Mouse (Mus musculus) embryonic facial prominence, embryonic 14.5 days (tissue): ENCODE data around the gene Itpk1. TPM values are rescaled to one million over a fixed set of nuclear protein-coding genes. Genes with fewer than 3 reads are reported as not detected.
A peak's percentile ranks its signal among the peaks of the same experiment; 100 is the strongest.

Source experiments
- ATAC-seq: fragments of 200-750 bp; cut with Nextera tagmentation; 2 replicates; pipeline ENCODE4 v1.8.0; 2017; ENCODE audit warnings: low read depth, moderate number of reproducible peaks, moderate TSS enrichment
- DNase-seq: peaks from one replicate; pipeline ENCODE4 v3.0.0-alpha.2; 2015; ENCODE audit warnings: low spot score
- H3K27ac ChIP-seq: fragments of 300-500 bp; sonication (generic); replicated peaks from 2 replicates; pipeline ENCODE4 v1.5.1; 2014; ENCODE audit warnings: low read depth, mild to moderate bottlenecking, low read length, moderate library complexity
- H3K27me3 ChIP-seq: fragments of 300-500 bp; sonication (generic); replicated peaks from 2 replicates; pipeline ENCODE4 v1.6.1; 2014; ENCODE audit warnings: low read length; ENCODE audit not compliant: control insufficient read depth, insufficient read depth
- H3K36me3 ChIP-seq: fragments of 300-500 bp; sonication (generic); 2 replicates; pipeline ENCODE4 v1.6.1; 2014; ENCODE audit warnings: low read length, mixed read lengths; ENCODE audit not compliant: control insufficient read depth, insufficient read depth
- H3K4me1 ChIP-seq: fragments of 300-500 bp; sonication (generic); 2 replicates; pipeline ENCODE4 v1.6.1; 2014; ENCODE audit warnings: antibody characterized with exemption, low read length; ENCODE audit not compliant: control insufficient read depth, insufficient read depth
- H3K4me2 ChIP-seq: fragments of 300-500 bp; sonication (generic); 2 replicates; pipeline ENCODE4 v1.6.1; 2014; ENCODE audit warnings: low read depth, mild to moderate bottlenecking, low read length, moderate library complexity, mixed read lengths
- H3K4me3 ChIP-seq: fragments of 300-500 bp; sonication (generic); 2 replicates; pipeline ENCODE4 v1.5.1; 2014; ENCODE audit warnings: low read depth, mild to moderate bottlenecking, low read length
- H3K9ac ChIP-seq: fragments of 300-500 bp; sonication (generic); 2 replicates; pipeline ENCODE4 v1.6.1; 2014; ENCODE audit warnings: low read depth, mild to moderate bottlenecking, low read length, moderate library complexity, mixed read lengths
- H3K9me3 ChIP-seq: fragments of 300-500 bp; sonication (generic); 2 replicates; pipeline ENCODE4 v1.6.1; 2016; ENCODE audit warnings: low read length; ENCODE audit not compliant: control insufficient read depth
- WGBS: fragments of 180-500 bp; shearing (Covaris S2); extraction: QIAGEN DNeasy Blood & Tissue Kit; methylation state at CpG from one replicate; pipeline ENCODE4 v1.1.7; 2014; 5-methylcytosine and 5-hydroxymethylcytosine counted together
- polyA plus RNA-seq: library from polyadenylated mRNA; unstranded; fragments of >200 nt; fragmentation: Nextera tagmentation; extraction: Ambion mirVana; gene quantifications from 2 replicates; pipeline ENCODE4 v1.2.1, GENCODE M21; 2014

The Itpk1 gene
- polyA plus RNA-seq, 1 experiment from 2014 or later: 9.6 TPM

DNA sequence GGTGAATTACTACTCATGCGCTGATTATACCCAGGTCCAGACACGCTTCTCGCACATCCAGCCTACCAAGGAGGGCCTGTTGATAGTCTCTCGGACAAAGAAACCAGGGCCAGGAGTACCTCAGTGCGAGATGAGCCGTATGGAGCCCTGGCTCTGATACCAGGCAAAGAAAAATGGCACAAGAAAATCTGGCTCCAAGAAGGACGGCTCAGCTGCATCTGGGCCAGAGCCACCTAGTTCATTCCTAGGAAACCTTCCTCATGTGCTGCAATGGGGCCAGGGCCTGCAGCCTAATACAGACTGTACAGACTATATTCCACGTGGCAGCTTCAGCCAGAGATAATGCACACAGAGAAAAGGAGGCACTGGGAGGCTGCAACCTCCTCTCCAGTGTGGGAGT, 93.8 kb downstream of the Itpk1 start:
- H3K4me1 ChIP-seq: peaks cover 4% of the 10 kb centered on the region; the same call in 1 of the 2 replicates
- no peaks in the 10 kb centered on the region for H3K36me3 ChIP-seq
- 94% methylated on average over 8 of the region's 8 CpGs for WGBS
- no peak overlapping the region for H3K4me3 ChIP-seq
- no peak overlapping the region for H3K9ac ChIP-seq
- H3K27me3 ChIP-seq: no peaks in the 10 kb centered on the region
- H3K4me2 ChIP-seq: no peak overlapping the region
- H3K9me3 ChIP-seq: no peaks in the 10 kb centered on the region
- H3K27ac ChIP-seq: no peak overlapping the region
- ATAC-seq (no peak), DNase-seq (no peak)

DNA sequence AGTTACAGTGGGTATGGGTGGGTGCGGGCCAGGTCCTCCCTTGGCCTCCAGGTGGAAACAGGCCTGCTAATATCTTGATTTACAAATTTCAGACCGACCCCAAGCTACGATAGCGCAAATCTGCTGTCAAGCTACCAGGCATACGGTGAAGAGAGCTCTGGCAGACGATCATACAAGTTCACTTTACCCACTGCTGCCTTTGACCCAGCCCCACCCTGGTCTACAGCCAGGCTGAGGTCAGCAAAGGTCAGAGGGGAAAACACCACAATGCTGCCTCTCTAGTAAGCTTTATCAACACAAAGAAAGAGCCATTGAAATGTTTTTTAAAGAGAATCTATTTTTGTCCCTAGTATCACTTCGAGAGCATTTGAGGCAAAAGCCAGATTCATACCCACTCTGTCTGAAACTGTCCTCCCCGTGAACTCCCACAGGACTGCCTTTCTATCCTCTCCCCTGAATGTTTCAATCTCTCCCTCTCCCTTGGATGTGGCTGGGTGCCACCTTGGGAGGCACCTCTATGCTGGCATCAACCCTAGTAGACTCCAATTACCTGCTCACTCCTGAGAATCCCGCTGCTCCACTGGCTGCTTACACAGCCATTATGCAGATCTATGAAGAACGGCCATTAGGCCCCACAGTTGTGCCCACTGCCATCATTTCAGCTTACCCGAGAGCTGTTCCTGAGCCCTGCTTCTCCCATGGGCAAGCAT, 96.8 kb downstream of the Itpk1 start:
- Histone ChIP-seq H3K4me2 (no peak overlapping the region), H3K27ac (no peak overlapping the region), H3K36me3 (no peaks in the 10 kb centered on the region), H3K27me3 (no peaks in the 10 kb centered on the region), H3K4me1 (no peaks in the 10 kb centered on the region; the same call in 1 of the 2 replicates), H3K4me3 (no peak overlapping the region), H3K9ac (no peak overlapping the region), H3K9me3 (no peaks in the 10 kb centered on the region)
- ATAC-seq (no peak), DNase-seq (no peak)
- WGBS: 76% methylated on average over 11 of the region's 11 CpGs

DNA sequence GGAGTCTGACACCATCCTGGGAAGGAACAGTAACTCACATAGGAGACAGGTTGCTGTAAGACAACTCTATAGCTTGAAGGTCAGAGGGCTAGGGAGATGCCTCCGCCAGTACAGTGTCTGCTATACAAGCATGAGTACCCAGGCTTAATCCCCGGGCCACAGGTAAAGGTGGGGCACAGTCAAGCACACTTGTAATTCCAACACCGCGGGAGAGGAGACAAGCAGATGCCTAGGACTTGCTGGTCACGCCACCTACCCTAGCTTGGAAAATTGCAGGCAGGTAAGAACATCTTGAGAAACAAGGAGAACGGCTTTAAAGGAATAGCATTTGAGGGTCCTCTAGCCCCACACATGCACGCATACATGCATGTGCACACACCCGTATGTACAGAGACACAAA, 97.7 kb downstream of the Itpk1 start:
- Histone ChIP-seq H3K27ac (no peak overlapping the region), H3K27me3 (no peaks in the 10 kb centered on the region), H3K4me1 (peaks cover 5% of the 10 kb centered on the region), H3K36me3 (no peaks in the 10 kb centered on the region), H3K9ac (no peak overlapping the region), H3K9me3 (no peaks in the 10 kb centered on the region), H3K4me2 (no peak overlapping the region), H3K4me3 (no peak overlapping the region)
- DNase-seq (no peak), ATAC-seq (no peak)
- WGBS: 93% methylated on average over 8 of the region's 8 CpGs

DNA sequence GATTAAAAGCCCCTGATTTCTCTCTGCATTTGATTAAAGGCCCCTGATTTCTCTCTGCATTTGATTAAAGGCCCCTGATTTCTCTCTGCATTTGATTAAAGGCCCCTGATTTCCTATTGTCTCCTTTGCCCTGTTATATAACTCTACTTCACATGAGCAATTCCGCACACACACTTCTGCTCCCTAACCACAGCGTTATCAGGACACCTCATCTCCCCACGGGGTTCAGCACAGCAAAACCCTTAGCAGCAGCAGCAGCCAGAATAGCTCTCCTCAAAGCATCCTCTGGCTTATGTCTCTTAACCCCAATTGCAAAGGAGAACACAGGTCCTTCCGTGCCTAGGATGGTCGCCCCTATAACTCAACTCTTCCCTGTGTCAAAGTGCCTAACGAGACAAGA, 99.1 kb downstream of the Itpk1 start:
- peaks cover 19% of the 10 kb centered on the region for H3K4me1 ChIP-seq
- no peak overlapping the region for H3K27ac ChIP-seq
- H3K36me3 ChIP-seq: no peaks in the 10 kb centered on the region
- no peak for DNase-seq
- H3K4me2 ChIP-seq: no peak overlapping the region
- H3K27me3 ChIP-seq: no peaks in the 10 kb centered on the region
- H3K4me3 ChIP-seq: no peak overlapping the region
- no peaks in the 10 kb centered on the region for H3K9me3 ChIP-seq
- WGBS: 71% methylated on average over 6 of the region's 6 CpGs
- no peak for ATAC-seq
- H3K9ac ChIP-seq: no peak overlapping the region

DNA sequence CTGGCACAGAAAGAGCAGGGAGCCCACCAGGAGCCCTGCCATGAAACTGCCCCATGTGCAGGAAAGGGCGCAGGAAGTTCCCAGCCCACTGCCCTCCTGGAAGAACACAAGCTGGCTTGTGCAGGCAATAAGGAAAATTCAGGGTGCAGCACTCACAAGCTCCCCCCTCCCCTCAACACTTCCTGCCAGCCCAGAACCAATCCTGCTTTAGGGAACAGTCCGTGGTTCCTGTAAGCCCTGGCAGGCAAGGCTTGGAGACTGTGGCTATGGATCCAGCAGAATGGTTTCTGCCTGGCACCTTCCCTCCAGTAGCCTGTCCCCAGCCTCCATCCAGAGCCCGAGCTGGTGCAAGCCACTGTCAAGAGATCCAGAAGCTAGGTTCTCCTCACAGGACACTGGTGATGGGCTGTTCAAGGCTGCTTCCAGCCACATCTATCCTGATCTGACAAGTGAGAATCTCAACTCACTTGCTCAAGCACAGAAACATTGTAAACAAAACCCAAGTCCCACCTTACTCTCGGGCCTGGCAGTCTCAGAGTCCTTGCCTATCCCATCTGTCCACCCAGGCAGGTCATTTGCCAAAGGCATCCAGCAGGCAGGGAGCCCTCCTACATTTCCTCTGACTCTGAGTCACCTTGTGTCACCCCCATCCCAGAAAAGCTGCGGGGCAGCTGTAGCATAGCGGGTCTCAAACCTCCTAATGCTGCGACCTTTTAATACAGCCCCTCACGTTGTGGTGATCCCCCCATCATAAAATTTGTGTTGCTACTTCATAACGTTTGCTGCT, 102.3 kb downstream of the Itpk1 start:
- peak; percentile 40 for DNase-seq
- H3K4me1 ChIP-seq: peaks cover 32% of the 10 kb centered on the region
- peak overlapping the region; percentile 49 for H3K27ac ChIP-seq
- peaks cover 3% of the 10 kb centered on the region; the same call in 1 of the 2 replicates for H3K36me3 ChIP-seq
- no peak overlapping the region for H3K4me2 ChIP-seq
- peak; percentile 30; the same call in 1 of the 2 replicates for ATAC-seq
- peaks cover 7% of the 10 kb centered on the region for H3K9me3 ChIP-seq
- no peak overlapping the region for H3K4me3 ChIP-seq
- 67% methylated on average over 9 of the region's 9 CpGs for WGBS
- H3K27me3 ChIP-seq: no peaks in the 10 kb centered on the region
- H3K9ac ChIP-seq: no peak overlapping the region

DNA sequence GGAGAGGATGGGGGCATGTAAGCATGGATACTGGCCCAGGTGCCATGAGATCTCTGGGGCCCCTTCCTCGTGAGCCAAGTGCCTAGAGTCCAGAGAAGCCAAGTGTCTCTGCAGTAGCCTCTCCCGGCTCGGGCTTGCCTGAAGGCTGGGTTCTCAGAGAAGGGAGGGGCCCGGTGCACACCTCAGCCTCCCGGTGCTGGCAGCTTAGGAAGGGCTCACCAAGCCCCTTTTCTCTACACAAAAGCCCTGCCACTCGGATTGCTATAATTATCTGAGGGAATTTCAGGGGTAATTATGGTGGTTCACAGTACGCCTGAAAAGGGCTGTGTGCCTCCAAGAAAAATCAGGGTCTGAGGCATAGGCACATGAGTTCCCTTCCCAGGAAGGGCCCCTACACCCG, 102.9 kb downstream of the Itpk1 start:
- peak overlapping the region; percentile 46 for H3K27ac ChIP-seq
- DNase-seq (peak; percentile 35), ATAC-seq (peak; percentile 66; the same call in 1 of the 2 replicates)
- WGBS: 30% methylated on average over 8 of the region's 8 CpGs
- peaks cover 7% of the 10 kb centered on the region for H3K9me3 ChIP-seq
- H3K9ac ChIP-seq: no peak overlapping the region
- no peak overlapping the region for H3K4me2 ChIP-seq
- H3K4me1 ChIP-seq: peaks cover 32% of the 10 kb centered on the region
- no peak overlapping the region for H3K4me3 ChIP-seq
- peaks cover 3% of the 10 kb centered on the region; the same call in 1 of the 2 replicates for H3K36me3 ChIP-seq
- no peaks in the 10 kb centered on the region for H3K27me3 ChIP-seq

DNA sequence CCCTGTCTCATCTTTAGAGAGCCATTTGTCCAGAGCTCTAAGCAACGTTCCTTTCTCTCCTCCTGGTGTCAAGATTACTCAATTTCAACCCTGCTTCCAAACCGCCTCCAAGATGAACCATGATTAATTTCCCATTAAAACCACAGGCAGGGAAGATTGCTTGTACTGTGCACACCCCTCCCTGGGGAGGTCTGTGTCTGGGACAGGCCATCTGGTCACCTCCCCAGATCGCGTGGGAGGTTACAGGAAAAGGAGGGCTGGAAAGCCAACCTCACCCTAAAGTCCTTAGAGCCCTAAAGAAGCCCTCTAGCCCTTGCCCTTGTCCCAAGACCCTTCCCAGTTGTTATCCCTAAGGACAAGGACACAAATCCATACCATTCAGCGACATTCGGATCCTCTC, 104.4 kb downstream of the Itpk1 start:
- H3K4me1 ChIP-seq: peaks cover 32% of the 10 kb centered on the region

DNA sequence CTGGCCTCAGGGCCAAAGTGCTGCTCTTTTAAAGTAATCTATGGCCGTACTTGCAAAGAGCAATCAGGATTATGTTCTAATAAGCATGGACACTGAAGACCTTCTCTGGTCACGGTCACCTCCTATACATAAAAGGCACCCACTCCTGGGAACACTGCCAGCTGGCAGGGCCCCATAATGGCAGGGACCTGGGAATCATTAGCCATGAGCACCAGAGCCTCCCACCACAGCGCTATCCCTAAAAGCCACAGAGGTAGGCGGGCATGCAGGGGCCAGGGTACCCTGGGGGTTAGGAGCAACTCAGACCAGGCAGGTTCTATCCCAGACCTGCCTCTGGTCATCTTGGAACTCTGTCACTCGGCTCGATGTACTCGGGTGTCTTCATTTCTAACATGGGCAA, 104.9 kb downstream of the Itpk1 start:
- DNase-seq (no peak), ATAC-seq (no peak)
- 64% methylated on average over 7 of the region's 7 CpGs for WGBS
- Histone ChIP-seq H3K27ac (no peak overlapping the region), H3K4me2 (no peak overlapping the region), H3K36me3 (peaks cover 3% of the 10 kb centered on the region; the same call in 1 of the 2 replicates), H3K4me1 (peaks cover 32% of the 10 kb centered on the region), H3K9me3 (peaks cover 7% of the 10 kb centered on the region), H3K9ac (no peak overlapping the region), H3K4me3 (no peak overlapping the region), H3K27me3 (no peaks in the 10 kb centered on the region)

More for the DNA sequence above, 104.4 kb downstream of the Itpk1 start:
- ATAC-seq (no peak), DNase-seq (no peak)
- Histone ChIP-seq H3K9ac (no peak overlapping the region), H3K4me2 (no peak overlapping the region), H3K27me3 (no peaks in the 10 kb centered on the region), H3K9me3 (peaks cover 7% of the 10 kb centered on the region), H3K27ac (no peak overlapping the region), H3K4me3 (no peak overlapping the region), H3K36me3 (peaks cover 3% of the 10 kb centered on the region; the same call in 1 of the 2 replicates)
- 46% methylated on average over 6 of the region's 6 CpGs for WGBS
